Mouse (Mus musculus) heart, embryonic 15.5 days (tissue): Measurements from ENCODE around the gene Tgds. TPM values are rescaled to one million over a fixed set of nuclear protein-coding genes. Genes with fewer than 3 reads are reported as not detected.
"Not testable (repeated sequence)": the region's sequence is repeated elsewhere in the genome, so short reads cannot be mapped to it uniquely, and the experiment has no call there.

ENCODE experiments used
- ATAC-seq: fragments of 200-750 bp; cut with Nextera tagmentation; replicated peaks from 2 replicates; pipeline ENCODE4 v1.8.0; 2017; ENCODE audit warnings: low read depth, moderate TSS enrichment; ENCODE audit not compliant: insufficient number of reproducible peaks, insufficient read depth, low FRiP score
- H3K27ac ChIP-seq: fragments of 300-500 bp; sonication (generic); 2 replicates; pipeline ENCODE4 v1.5.1; 2015; ENCODE audit warnings: mild to moderate bottlenecking, inconsistent platforms
- H3K27me3 ChIP-seq: fragments of 300-500 bp; sonication (generic); 2 replicates; pipeline ENCODE4 v1.6.1; 2015; ENCODE audit warnings: inconsistent platforms
- H3K36me3 ChIP-seq: fragments of 300-500 bp; sonication (generic); 2 replicates; pipeline ENCODE4 v1.6.1; 2015; ENCODE audit warnings: mild to moderate bottlenecking, inconsistent platforms
- H3K4me1 ChIP-seq: fragments of 300-500 bp; sonication (generic); replicated peaks from 2 replicates; pipeline ENCODE4 v1.6.1; 2015; ENCODE audit warnings: inconsistent platforms
- H3K4me2 ChIP-seq: fragments of 300-500 bp; sonication (generic); 2 replicates; pipeline ENCODE4 v1.6.1; 2015; ENCODE audit warnings: inconsistent platforms, mild to moderate bottlenecking, moderate library complexity
- H3K4me3 ChIP-seq: fragments of 300-500 bp; sonication (generic); 2 replicates; pipeline ENCODE4 v1.5.1; 2015; ENCODE audit warnings: mild to moderate bottlenecking, inconsistent platforms
- H3K9ac ChIP-seq: fragments of 300-500 bp; sonication (generic); 2 replicates; pipeline ENCODE4 v1.6.1; 2015; ENCODE audit warnings: mild to moderate bottlenecking, inconsistent platforms
- H3K9me3 ChIP-seq: fragments of 300-500 bp; sonication (generic); replicated peaks from 2 replicates; pipeline ENCODE4 v1.6.1; 2016; ENCODE audit warnings: inconsistent platforms
- WGBS: fragments of 180-500 bp; shearing (Covaris S2); methylation state at CpG from one replicate; pipeline ENCODE4 v1.1.7; 2015; ENCODE audit warnings: mixed read lengths; 5-methylcytosine and 5-hydroxymethylcytosine counted together
- polyA plus RNA-seq: library from polyadenylated mRNA; unstranded; fragments of >200 nt; fragmentation: Nextera tagmentation; extraction: Ambion mirVana; gene quantifications from 2 replicates; pipeline ENCODE4 v1.2.1, GENCODE M21; 2015

Gene Tgds
- polyA plus RNA-seq, 1 experiment from 2014 or later: 25.8 TPM

- H3K4me1 ChIP-seq: peaks cover 16% of the 10 kb centered on the region
- no peaks in the 10 kb centered on the region for H3K9me3 ChIP-seq
- WGBS: 9% methylated on average over 21 of the region's 21 CpGs
- ATAC-seq: peak; percentile 3; the same call in 1 of the 2 replicates
- H3K4me3 ChIP-seq: peak overlapping the region; percentile 71
- 0 out of 2 replicates have a peak, but pooled peaks cover 4% of the 10 kb centered on the region for H3K27me3 ChIP-seq
- H3K27ac ChIP-seq: peak overlapping the region; percentile 32
- peak overlapping the region; percentile 82 for H3K4me2 ChIP-seq
- H3K9ac ChIP-seq: peak overlapping the region; percentile 70
- H3K36me3 ChIP-seq: peaks cover 16% of the 10 kb centered on the region
Measured at GRCm38 (mm10) chr14:118131931-118132641, 469 bp downstream of the Tgds start.

GRCm38 (mm10) chr14:118131472-118131871 lies 1.1 kb downstream of the Tgds start:
- Histone ChIP-seq H3K4me3 (peak overlapping the region; percentile 71), H3K9ac (peak overlapping the region; percentile 70), H3K9me3 (no peaks in the 10 kb centered on the region), H3K27me3 (0 out of 2 replicates have a peak, but pooled peaks cover 4% of the 10 kb centered on the region), H3K4me2 (peak overlapping the region; percentile 82), H3K4me1 (peaks cover 13% of the 10 kb centered on the region), H3K36me3 (peaks cover 22% of the 10 kb centered on the region), H3K27ac (no peak overlapping the region)
- ATAC-seq: no peak
- 72% methylated on average over 7 of the region's 7 CpGs for WGBS

GRCm38 (mm10) chr14:118126301-118126700 lies 6.3 kb downstream of the Tgds start:
- no peak for ATAC-seq
- 84% methylated on average over 5 of the region's 5 CpGs for WGBS
- H3K4me1 ChIP-seq: peaks cover under 1% of the 10 kb centered on the region

GRCm38 (mm10) chr14:118124771-118125170 lies 7.8 kb downstream of the Tgds start:
- no peak overlapping the region for H3K27ac ChIP-seq
- no peaks in the 10 kb centered on the region for H3K4me1 ChIP-seq
- H3K4me3 ChIP-seq: no peak overlapping the region
- no peak overlapping the region for H3K9ac ChIP-seq
- no peak for ATAC-seq
- H3K9me3 ChIP-seq: no peaks in the 10 kb centered on the region
- WGBS: 86% methylated on average over 4 of the region's 4 CpGs
- H3K4me2 ChIP-seq: no peak overlapping the region
- no peaks in the 10 kb centered on the region for H3K27me3 ChIP-seq
- H3K36me3 ChIP-seq: peaks cover 63% of the 10 kb centered on the region

More at GRCm38 (mm10) chr14:118126301-118126700, 6.3 kb downstream of the Tgds start:
- no peaks in the 10 kb centered on the region for H3K27me3 ChIP-seq
- no peaks in the 10 kb centered on the region for H3K9me3 ChIP-seq
- no peak overlapping the region for H3K4me2 ChIP-seq
- H3K9ac ChIP-seq: no peak overlapping the region
- no peak overlapping the region for H3K27ac ChIP-seq
- H3K36me3 ChIP-seq: peaks cover 49% of the 10 kb centered on the region
- H3K4me3 ChIP-seq: no peak overlapping the region

- Histone ChIP-seq H3K27ac (no peak overlapping the region), H3K9ac (no peak overlapping the region), H3K4me2 (no peak overlapping the region), H3K4me3 (no peak overlapping the region), H3K9me3 (no peaks in the 10 kb centered on the region), H3K27me3 (no peaks in the 10 kb centered on the region), H3K36me3 (peaks cover 69% of the 10 kb centered on the region), H3K4me1 (no peaks in the 10 kb centered on the region)
- WGBS: 82% methylated on average over 5 of the region's 5 CpGs
- no peak for ATAC-seq
Measured at GRCm38 (mm10) chr14:118124129-118124528, 8.4 kb downstream of the Tgds start.

- Histone ChIP-seq H3K27ac (no peak overlapping the region), H3K9ac (no peak overlapping the region), H3K36me3 (peaks cover 66% of the 10 kb centered on the region), H3K4me3 (no peak overlapping the region), H3K27me3 (no peaks in the 10 kb centered on the region), H3K4me2 (no peak overlapping the region), H3K9me3 (no peaks in the 10 kb centered on the region), H3K4me1 (no peaks in the 10 kb centered on the region)
- no peak for ATAC-seq
- 88% methylated on average over 6 of the region's 6 CpGs for WGBS
Measured at GRCm38 (mm10) chr14:118113116-118113515, 19.4 kb downstream of the Tgds start.

- not testable (repeated sequence) for H3K27ac ChIP-seq, H3K9me3 ChIP-seq, H3K27me3 ChIP-seq, ATAC-seq, H3K9ac ChIP-seq, H3K4me1 ChIP-seq, H3K4me3 ChIP-seq, H3K4me2 ChIP-seq
- H3K36me3 ChIP-seq: peaks cover 19% of the 10 kb centered on the region
- 84% methylated on average over 2 of the region's 2 CpGs for WGBS
Measured at GRCm38 (mm10) chr14:118107479-118107878, 25.1 kb downstream of the Tgds start.

GRCm38 (mm10) chr14:118101227-118101990 lies 31.1 kb downstream of the Tgds start:
- H3K9ac ChIP-seq: no peak overlapping the region
- no peaks in the 10 kb centered on the region for H3K27me3 ChIP-seq
- no peaks in the 10 kb centered on the region for H3K9me3 ChIP-seq
- no peak overlapping the region for H3K27ac ChIP-seq
- WGBS: 74% methylated on average over 14 of the region's 14 CpGs
- no peak overlapping the region for H3K4me2 ChIP-seq
- H3K4me3 ChIP-seq: no peak overlapping the region
- no peaks in the 10 kb centered on the region for H3K36me3 ChIP-seq
- ATAC-seq: no peak
- no peaks in the 10 kb centered on the region for H3K4me1 ChIP-seq

GRCm38 (mm10) chr14:118098265-118098664 lies 34.3 kb downstream of the Tgds start:
- no peak overlapping the region for H3K27ac ChIP-seq
- no peak overlapping the region for H3K4me2 ChIP-seq
- H3K9ac ChIP-seq: no peak overlapping the region
- 69% methylated on average over 2 of the region's 2 CpGs for WGBS
- H3K27me3 ChIP-seq: no peaks in the 10 kb centered on the region
- no peaks in the 10 kb centered on the region for H3K4me1 ChIP-seq
- no peak for ATAC-seq
- H3K4me3 ChIP-seq: no peak overlapping the region
- H3K36me3 ChIP-seq: no peaks in the 10 kb centered on the region
- H3K9me3 ChIP-seq: no peaks in the 10 kb centered on the region

- peak overlapping the region; percentile 72 for H3K4me3 ChIP-seq
- H3K4me2 ChIP-seq: peak overlapping the region; percentile 80
- peak overlapping the region; percentile 79 for H3K27ac ChIP-seq
- H3K27me3 ChIP-seq: no peaks in the 10 kb centered on the region
- H3K4me1 ChIP-seq: no peaks in the 10 kb centered on the region
- H3K36me3 ChIP-seq: no peaks in the 10 kb centered on the region
- peak; percentile 51; the same call in 1 of the 2 replicates for ATAC-seq
- H3K9me3 ChIP-seq: no peaks in the 10 kb centered on the region
- peak overlapping the region; percentile 71 for H3K9ac ChIP-seq
- WGBS: 3% methylated on average over 18 of the region's 18 CpGs
Measured at GRCm38 (mm10) chr14:118089806-118090392, 42.7 kb downstream of the Tgds start.

- no peaks in the 10 kb centered on the region for H3K9me3 ChIP-seq
- peak; percentile 74 for ATAC-seq
- H3K9ac ChIP-seq: peak overlapping the region; percentile 71
- H3K4me3 ChIP-seq: peak overlapping the region; percentile 72
- under 1% methylated on average over 44 of the region's 44 CpGs for WGBS
- no peaks in the 10 kb centered on the region for H3K4me1 ChIP-seq
- peak overlapping the region; percentile 80 for H3K4me2 ChIP-seq
- no peaks in the 10 kb centered on the region for H3K27me3 ChIP-seq
- no peaks in the 10 kb centered on the region for H3K36me3 ChIP-seq
- H3K27ac ChIP-seq: peak overlapping the region; percentile 79
Measured at GRCm38 (mm10) chr14:118089215-118089805, 43.2 kb downstream of the Tgds start.
